Mouse (Mus musculus) testis, adult 2 months (tissue): ENCODE results near the gene Fbxo27. TPM values are rescaled to one million over a fixed set of nuclear protein-coding genes. Genes with fewer than 3 reads are reported as not detected.
A peak's percentile ranks its signal among the peaks of the same experiment; 100 is the strongest.

Experiments
- H3K27ac ChIP-seq: fragments of 200-500 bp; 2 replicates; pipeline ENCODE4 v1.5.1; 2012; ENCODE audit warnings: low read depth, low read length; ENCODE audit not compliant: control insufficient read depth, insufficient read depth
- H3K27me3 ChIP-seq: fragments of 200-500 bp; 2 replicates; pipeline ENCODE4 v1.6.1; 2012; ENCODE audit warnings: mild to moderate bottlenecking, low read length, moderate library complexity; ENCODE audit not compliant: control insufficient read depth, insufficient read depth
- H3K36me3 ChIP-seq: fragments of 200-500 bp; 2 replicates; pipeline ENCODE4 v1.6.1; 2012; ENCODE audit warnings: mild to moderate bottlenecking, low read length; ENCODE audit not compliant: control insufficient read depth, insufficient read depth
- H3K4me1 ChIP-seq: fragments of 200-500 bp; 2 replicates; pipeline ENCODE4 v1.6.1; 2012; ENCODE audit warnings: low read length; ENCODE audit not compliant: control insufficient read depth, insufficient read depth
- H3K4me3 ChIP-seq: fragments of 200-500 bp; 2 replicates; pipeline ENCODE4 v1.5.1; 2012; ENCODE audit warnings: low read depth, mild to moderate bottlenecking, low read length, moderate library complexity, mixed read lengths; ENCODE audit not compliant: control insufficient read depth
- CTCF ChIP-seq: fragments of 200-500 bp; IDR thresholded peaks from 2 replicates; pipeline ENCODE4 v1.5.1; 2012; ENCODE audit warnings: low read depth, mild to moderate bottlenecking, inconsistent platforms, low read length, moderate library complexity; ENCODE audit not compliant: control insufficient read depth, insufficient read depth, insufficient replicate concordance
- POLR2A ChIP-seq: fragments of 200-500 bp; IDR thresholded peaks from 2 replicates; pipeline ENCODE4 v1.6.1; 2012; ENCODE audit warnings: low read depth, mild to moderate bottlenecking, inconsistent platforms, low read length, moderate library complexity; ENCODE audit not compliant: control insufficient read depth
- polyA plus RNA-seq: library from polyadenylated mRNA; depleted of rRNA; stranded (reverse); fragments of >200 nt; gene quantifications from 2 replicates; pipeline ENCODE4 v1.2.3, GENCODE M21; 2012

Fbxo27 gene
- polyA plus RNA-seq, 1 experiment: 16.3 TPM

DNA sequence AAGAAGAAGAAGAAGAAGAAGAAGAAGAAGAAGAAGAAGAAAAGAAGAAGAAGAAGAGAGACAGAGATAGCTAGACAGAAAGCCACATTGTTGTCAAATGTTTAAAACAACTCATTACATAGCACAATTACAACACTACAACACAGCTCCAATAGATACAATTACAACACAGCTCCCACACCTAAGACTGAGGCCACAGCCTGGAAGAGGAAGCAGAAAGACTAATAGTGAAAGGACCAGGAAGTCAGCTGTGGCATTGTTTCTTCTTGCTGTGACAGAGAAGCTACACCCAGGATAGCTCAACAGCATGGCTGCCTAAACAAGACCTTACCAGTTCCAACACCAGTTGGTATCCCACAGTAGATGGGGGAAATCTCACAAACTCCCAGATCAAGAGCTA lies 16.8 kb downstream of the Fbxo27 start:
- no peak for TF ChIP-seq POLR2A
- TF ChIP-seq CTCF: no peak
- no peaks in the 10 kb centered on the region for H3K36me3 ChIP-seq
- peaks cover 3% of the 10 kb centered on the region; the same call in 1 of the 2 replicates for H3K4me1 ChIP-seq
- H3K27me3 ChIP-seq: no peaks in the 10 kb centered on the region
- no peak overlapping the region for H3K4me3 ChIP-seq
- H3K27ac ChIP-seq: no peak overlapping the region

GRCm38 (mm10) chr7:28710962-28711361 lies 18.3 kb downstream of the Fbxo27 start:
- Histone ChIP-seq H3K4me3 (no peak overlapping the region), H3K27ac (no peak overlapping the region), H3K36me3 (no peaks in the 10 kb centered on the region), H3K4me1 (peaks cover 3% of the 10 kb centered on the region; the same call in 1 of the 2 replicates), H3K27me3 (no peaks in the 10 kb centered on the region)
- TF ChIP-seq POLR2A (no peak), CTCF (peak; percentile 85; the same call in 1 of the 2 replicates)

- H3K4me1 ChIP-seq: peaks cover 5% of the 10 kb centered on the region; the same call in 1 of the 2 replicates
- H3K36me3 ChIP-seq: no peaks in the 10 kb centered on the region
- TF ChIP-seq POLR2A (no peak), CTCF (no peak)
- H3K27ac ChIP-seq: no peak overlapping the region
- H3K27me3 ChIP-seq: peaks cover 2% of the 10 kb centered on the region; the same call in 1 of the 2 replicates
- H3K4me3 ChIP-seq: no peak overlapping the region
Observed at GRCm38 (mm10) chr7:28714667-28715066, 22.0 kb downstream of the Fbxo27 start.

DNA sequence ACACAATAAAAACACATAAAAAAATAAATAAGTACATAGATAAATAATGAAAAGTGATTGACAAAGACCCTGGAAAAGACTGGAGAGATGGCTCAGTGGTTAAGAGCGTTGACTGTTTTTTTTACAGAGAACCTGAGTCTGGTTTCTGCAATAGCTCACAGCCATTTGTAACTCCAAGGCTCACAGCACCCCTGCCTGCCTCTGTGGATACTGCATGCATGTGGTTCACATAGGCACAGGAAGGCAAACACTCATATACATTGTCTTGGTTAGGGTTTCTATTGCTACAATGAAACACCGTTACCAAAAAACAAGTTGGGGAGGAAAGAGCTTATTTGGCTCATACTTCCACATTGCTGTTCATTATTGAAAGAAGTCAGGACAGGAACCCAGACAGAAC lies 22.9 kb downstream of the Fbxo27 start:
- H3K27ac ChIP-seq: no peak overlapping the region
- peaks cover 2% of the 10 kb centered on the region; the same call in 1 of the 2 replicates for H3K27me3 ChIP-seq
- H3K36me3 ChIP-seq: no peaks in the 10 kb centered on the region
- no peak overlapping the region for H3K4me3 ChIP-seq
- H3K4me1 ChIP-seq: peaks cover 5% of the 10 kb centered on the region; the same call in 1 of the 2 replicates
- TF ChIP-seq CTCF: no peak
- TF ChIP-seq POLR2A: no peak

DNA sequence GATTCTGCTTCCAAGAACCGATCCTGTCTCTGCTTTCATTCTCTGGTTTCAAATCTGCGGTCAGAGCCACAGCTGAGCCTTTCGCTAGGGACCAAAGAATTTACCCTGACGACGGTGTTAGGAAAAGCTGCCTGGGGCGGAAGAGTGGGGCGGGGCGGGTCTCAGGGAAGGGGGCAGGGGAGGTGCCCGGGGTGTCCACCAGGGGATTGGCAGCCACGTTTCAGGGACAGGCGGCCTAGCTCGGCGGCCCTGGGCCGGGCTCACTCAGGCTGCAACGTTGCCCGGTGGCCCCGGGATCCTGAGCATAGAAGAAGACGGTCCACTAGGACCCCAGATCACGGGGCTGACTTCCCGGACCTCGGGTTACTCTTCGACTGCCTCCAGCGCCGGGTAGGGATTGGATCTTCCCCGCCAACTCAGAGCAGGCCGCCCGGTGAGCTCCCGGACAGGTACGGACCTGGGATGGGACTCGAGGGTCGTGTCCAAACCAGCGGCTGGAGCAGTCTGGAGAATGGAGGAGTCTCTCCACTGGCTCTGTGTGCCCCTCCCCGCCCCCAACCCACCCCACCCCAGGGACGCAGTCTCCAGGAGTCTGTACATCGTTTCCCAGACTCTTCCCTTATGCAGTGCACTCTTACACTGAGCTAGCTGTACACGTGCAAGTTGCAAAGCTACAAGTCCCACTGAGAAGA lies 24.1 kb downstream of the Fbxo27 start, which contains the start of gene Fbxo17:
TSS of gene Fbxo17 (plus strand) at position 215 of the 692 bp plus-strand sequence.
- no peak for TF ChIP-seq CTCF
- TF ChIP-seq POLR2A: no peak; the same call in 1 of the 2 replicates
- H3K4me1 ChIP-seq: peaks cover 5% of the 10 kb centered on the region; the same call in 1 of the 2 replicates
- H3K27me3 ChIP-seq: peaks cover 2% of the 10 kb centered on the region; the same call in 1 of the 2 replicates
- H3K36me3 ChIP-seq: no peaks in the 10 kb centered on the region
- H3K27ac ChIP-seq: peak within 1 kb of the TSS; percentile 68; the same call in 1 of the 2 replicates
- H3K4me3 ChIP-seq: peak within 1 kb of the TSS; percentile 72

GRCm38 (mm10) chr7:28717726-28718125 lies 25.1 kb downstream of the Fbxo27 start:
- H3K4me1 ChIP-seq: peaks cover 5% of the 10 kb centered on the region; the same call in 1 of the 2 replicates
- no peaks in the 10 kb centered on the region for H3K36me3 ChIP-seq
- no peak overlapping the region for H3K27ac ChIP-seq
- H3K27me3 ChIP-seq: peaks cover 2% of the 10 kb centered on the region; the same call in 1 of the 2 replicates
- no peak for TF ChIP-seq POLR2A
- no peak overlapping the region for H3K4me3 ChIP-seq

GRCm38 (mm10) chr7:28719159-28719558 lies 26.5 kb downstream of the Fbxo27 start:
- H3K27ac ChIP-seq: no peak overlapping the region
- no peaks in the 10 kb centered on the region for H3K36me3 ChIP-seq
- H3K4me3 ChIP-seq: no peak overlapping the region
- H3K27me3 ChIP-seq: peaks cover 2% of the 10 kb centered on the region; the same call in 1 of the 2 replicates
- H3K4me1 ChIP-seq: peaks cover 2% of the 10 kb centered on the region; the same call in 1 of the 2 replicates
- no peak for TF ChIP-seq POLR2A
- TF ChIP-seq CTCF: no peak
